Mouse (Mus musculus): ENCODE results near the gene D330045A20Rik. TPM values are rescaled to one million over a fixed set of nuclear protein-coding genes. Genes with fewer than 3 reads are reported as not detected.

D330045A20Rik gene
- polyA plus RNA-seq, 1 experiment = 0.05 TPM

GRCm38 (mm10) chrX:139596404-139596803 is 116.2 kb downstream of the D330045A20Rik start:
- no peaks in the 10 kb centered on the region for H3K27me3 ChIP-seq (ENCODE audit: control insufficient read depth, insufficient read depth, low read length)
- WGBS = 84% methylated on average over 6 of the region's 6 CpGs
- no peaks in the 10 kb centered on the region for H3K4me1 ChIP-seq (ENCODE audit: control insufficient read depth, insufficient read depth, low read length)
- no peak for TF ChIP-seq CTCF (IDR thresholded peaks at IDR 0.05; ENCODE audit: borderline replicate concordance, insufficient read depth, low read depth, low read length)
- no peak for TF ChIP-seq POLR2A (IDR thresholded peaks at IDR 0.05; ENCODE audit: borderline replicate concordance, insufficient read depth, low read length)
- no peak overlapping the region for H3K4me3 ChIP-seq (replicated peaks; ENCODE audit: insufficient read depth, low read depth, low read length)
- no peak overlapping the region for H3K27ac ChIP-seq (ENCODE audit: insufficient read depth, low read length)
- no peak for DNase-seq

Other genes starting within 250 kb of the D330045A20Rik start
- 0.08 TPM in 1 of 2 replicates, not detected in the other for gene Trap1a, start 146.7 kb upstream of the D330045A20Rik start, polyA plus RNA-seq (2012; rRNA removed)
- gene Rnf128, start 82.9 kb downstream of the D330045A20Rik start, polyA plus RNA-seq (2012; rRNA removed) = 15.7 and 16.7 TPM in 2 replicates
- gene Tbc1d8b, start 204.6 kb downstream of the D330045A20Rik start, polyA plus RNA-seq (2012; rRNA removed) = 2.7 and 3.1 TPM in 2 replicates
- gene Gm15013, start 234.1 kb downstream of the D330045A20Rik start, polyA plus RNA-seq (2012; rRNA removed) = not detected in 2 replicates